Mouse (Mus musculus): ENCODE measurements around the gene Gm10912.
"Not testable (repeated sequence)": the region's sequence is repeated elsewhere in the genome, so short reads cannot be mapped to it uniquely, and the experiment has no call there.

The Gm10912 gene

GRCm38 (mm10) chr2:104065526-104065925 is at the start of gene Gm10912:
Gene Gm10912 (plus strand): TSS chr2:104065826.
- DNase-seq (ENCODE audit: low spot score), result not testable (repeated sequence)

- no peak for DNase-seq (ENCODE audit: low spot score)
These were observed 42.5 kb upstream of the Gm10912 start for GRCm38 (mm10) chr2:104023096-104023495.

- no peak for DNase-seq (ENCODE audit: low spot score)
These were observed 41.0 kb upstream of the Gm10912 start for GRCm38 (mm10) chr2:104024656-104025055.

- peak; percentile 86 for DNase-seq (ENCODE audit: low spot score)
These were observed 38.0 kb upstream of the Gm10912 start, which contains the start of gene Fbxo3 for GRCm38 (mm10) chr2:104027458-104028138. Gene Fbxo3 (plus strand): TSS chr2:104027721.

- peak; percentile 32 for DNase-seq (ENCODE audit: low spot score)
These were observed 37.4 kb upstream of the Gm10912 start, which contains the start of gene 4931422A03Rik for GRCm38 (mm10) chr2:104028139-104028723. Gene 4931422A03Rik (minus strand): TSS chr2:104028361.

GRCm38 (mm10) chr2:104029074-104029473 is 36.6 kb upstream of the Gm10912 start:
- DNase-seq (ENCODE audit: low spot score), result no peak

GRCm38 (mm10) chr2:104030381-104030780 is 35.2 kb upstream of the Gm10912 start:
- no peak for DNase-seq (ENCODE audit: low spot score)

GRCm38 (mm10) chr2:104032056-104032455 is 33.6 kb upstream of the Gm10912 start:
- no peak for DNase-seq (ENCODE audit: low spot score)

- peak; percentile 50 for DNase-seq (ENCODE audit: low spot score)
These were observed 30.7 kb upstream of the Gm10912 start for GRCm38 (mm10) chr2:104034832-104035472.

GRCm38 (mm10) chr2:104035595-104035994 is 30.0 kb upstream of the Gm10912 start:
- DNase-seq (ENCODE audit: low spot score), result no peak

GRCm38 (mm10) chr2:104036316-104036715 is 29.3 kb upstream of the Gm10912 start:
- DNase-seq (ENCODE audit: low spot score), result no peak

GRCm38 (mm10) chr2:104038236-104038635 is 27.4 kb upstream of the Gm10912 start:
- DNase-seq (ENCODE audit: low spot score), result no peak

GRCm38 (mm10) chr2:104041632-104042031 is 24.0 kb upstream of the Gm10912 start:
- no peak for DNase-seq (ENCODE audit: low spot score)

GRCm38 (mm10) chr2:104042766-104043165 is 22.9 kb upstream of the Gm10912 start:
- no peak for DNase-seq (ENCODE audit: low spot score)

- DNase-seq (ENCODE audit: low spot score), result no peak
These were observed 21.8 kb upstream of the Gm10912 start for GRCm38 (mm10) chr2:104043624-104044478.

GRCm38 (mm10) chr2:104044479-104045080 is 21.0 kb upstream of the Gm10912 start:
- no peak for DNase-seq (ENCODE audit: low spot score)

GRCm38 (mm10) chr2:104058381-104058780 is 7.2 kb upstream of the Gm10912 start:
- DNase-seq (ENCODE audit: low spot score), result no peak

GRCm38 (mm10) chr2:104058954-104059353 is 6.7 kb upstream of the Gm10912 start:
- no peak for DNase-seq (ENCODE audit: low spot score)

- DNase-seq (ENCODE audit: low spot score), result no peak
These were observed 5.8 kb upstream of the Gm10912 start for GRCm38 (mm10) chr2:104059786-104060185.

- no peak for DNase-seq (ENCODE audit: low spot score)
These were observed 4.6 kb upstream of the Gm10912 start for GRCm38 (mm10) chr2:104060996-104061395.

- DNase-seq (ENCODE audit: low spot score), result no peak
These were observed 3.0 kb upstream of the Gm10912 start for GRCm38 (mm10) chr2:104062665-104063064.

GRCm38 (mm10) chr2:104064152-104064551 is 1.5 kb upstream of the Gm10912 start:
- no peak for DNase-seq (ENCODE audit: low spot score)
